10 mouse cellular contexts compared by ENCODE assay signal in genomic region chr2:75019459-75019858, GRCm38 (mm10).
DNase-seq lines count a peak whose midpoint lies in the region; ATAC-seq and TF ChIP-seq lines count a peak whose summit lies in the region.
"Had no signal": no experiment of that assay in that cellular context is flagged by ENCODE, and none has a peak within 500 bp of the region (broad histone marks: within the 10 kb centered on the region; RNA-seq: fewer than 3 reads in every experiment).

No protein-coding gene starts in this region.

- TF ChIP-seq RAD21 in MEL (IDR thresholded peaks at IDR 0.05; ENCODE audit: low read depth, low read length) = no peak

- peak; percentile 11 for DNase-seq in CD4-positive, CD25-positive, alpha-beta regulatory T cell, adult 2 months (ENCODE audit: low read depth, low spot score)
- peak; percentile 6 for DNase-seq in MEL (ENCODE audit: low read depth, low spot score)
- no peak for DNase-seq in heart, postnatal 0 days (ENCODE audit: low spot score)
- peak; percentile 7 for DNase-seq in lung, postnatal 14 days
- no peak for DNase-seq in hindbrain, embryonic 14.5 days (ENCODE audit: low spot score)
- no peak for DNase-seq in midbrain, embryonic 14.5 days
- DNase-seq in hindbrain, embryonic 10.5 days (ENCODE audit: low spot score) = no peak

- no peaks in the 10 kb centered on the region for H3K4me1 ChIP-seq in MEL (ENCODE audit: control insufficient read depth in 1 of 2, insufficient read depth in 2 of 2, low read length in 2 of 2)
- H3K4me1 ChIP-seq in heart, postnatal 0 days (ENCODE audit: control insufficient read depth, insufficient read depth) = no peaks in the 10 kb centered on the region
- H3K4me1 ChIP-seq in hindbrain, embryonic 14.5 days (replicated peaks; ENCODE audit: control insufficient read depth, insufficient read depth, low read length) = no peaks in the 10 kb centered on the region
- no peaks in the 10 kb centered on the region for H3K4me1 ChIP-seq in midbrain, embryonic 14.5 days (ENCODE audit: control insufficient read depth, insufficient read depth, low read length)
- H3K4me1 ChIP-seq in hindbrain, embryonic 10.5 days (replicated peaks) = peaks cover 4% of the 10 kb centered on the region; the same call in 1 of the 2 replicates

- H3K27ac ChIP-seq in MEL (ENCODE audit: control insufficient read depth, low read depth, low read length) = no peak overlapping the region
- H3K27ac ChIP-seq in heart, postnatal 0 days (ENCODE audit: low read depth) = peak overlapping the region; percentile 38
- no peak overlapping the region for H3K27ac ChIP-seq in hindbrain, embryonic 14.5 days
- H3K27ac ChIP-seq in midbrain, embryonic 14.5 days (replicated peaks; ENCODE audit: low read depth, low read length) = no peak overlapping the region
- H3K27ac ChIP-seq in hindbrain, embryonic 10.5 days = no peak overlapping the region
- H3K27ac ChIP-seq: kidney, postnatal 0 days had no signal

- H3K36me3 ChIP-seq in MEL (ENCODE audit: control insufficient read depth in 1 of 2, insufficient read depth in 2 of 2, low read length in 2 of 2) = no peaks in the 10 kb centered on the region
- H3K36me3 ChIP-seq in heart, postnatal 0 days (replicated peaks; ENCODE audit: control insufficient read depth, insufficient read depth, low read length) = no peaks in the 10 kb centered on the region
- H3K36me3 ChIP-seq in hindbrain, embryonic 14.5 days (replicated peaks; ENCODE audit: control insufficient read depth, insufficient read depth) = no peaks in the 10 kb centered on the region
- no peaks in the 10 kb centered on the region for H3K36me3 ChIP-seq in midbrain, embryonic 14.5 days (ENCODE audit: control insufficient read depth, insufficient read depth, low read length)
- no peaks in the 10 kb centered on the region for H3K36me3 ChIP-seq in hindbrain, embryonic 10.5 days

- no peak for TF ChIP-seq EP300 in MEL (IDR thresholded peaks at IDR 0.05; ENCODE audit: low read depth in 1 of 2, low read length in 2 of 2)
- TF ChIP-seq EP300 in heart, postnatal 0 days (IDR thresholded peaks at IDR 0.05; ENCODE audit: low read depth) = peak; percentile 79

- WGBS in heart, postnatal 0 days = 50% methylated on average over 7 of the region's 7 CpGs
- 82% methylated on average over 7 of the region's 7 CpGs for WGBS in hindbrain, embryonic 14.5 days
- WGBS in midbrain, embryonic 14.5 days = 89% methylated on average over 7 of the region's 7 CpGs
- 86% methylated on average over 7 of the region's 7 CpGs for WGBS in hindbrain, embryonic 10.5 days

- H3K9me3 ChIP-seq in MEL (replicated peaks; ENCODE audit: insufficient read depth, low read length) = no peaks in the 10 kb centered on the region
- no peaks in the 10 kb centered on the region for H3K9me3 ChIP-seq in heart, postnatal 0 days (replicated peaks; ENCODE audit: control insufficient read depth, low read length)
- H3K9me3 ChIP-seq in hindbrain, embryonic 14.5 days (ENCODE audit: control insufficient read depth, low read length) = no peaks in the 10 kb centered on the region
- no peaks in the 10 kb centered on the region for H3K9me3 ChIP-seq in midbrain, embryonic 14.5 days (ENCODE audit: control insufficient read depth, low read length)
- H3K9me3 ChIP-seq in hindbrain, embryonic 10.5 days = no peaks in the 10 kb centered on the region

- no peak for ATAC-seq in CD4-positive, CD25-positive, alpha-beta regulatory T cell, adult 4 months
- no peak for ATAC-seq in heart, postnatal 0 days (ENCODE audit: insufficient read depth, low read depth)
- ATAC-seq in hindbrain, embryonic 14.5 days (ENCODE audit: low FRiP score) = no peak
- no peak for ATAC-seq in midbrain, embryonic 14.5 days (ENCODE audit: low FRiP score, low TSS enrichment)

- H3K27me3 ChIP-seq in MEL (ENCODE audit: control insufficient read depth in 1 of 2, insufficient read depth in 2 of 2, low read length in 2 of 2) = peaks cover 0 to 3% of the 10 kb centered on the region in 2 experiments; a peak in 2 of 4 replicates
- H3K27me3 ChIP-seq in heart, postnatal 0 days (ENCODE audit: control insufficient read depth, insufficient read depth, low read length) = no peaks in the 10 kb centered on the region
- no peaks in the 10 kb centered on the region for H3K27me3 ChIP-seq in hindbrain, embryonic 14.5 days (ENCODE audit: control insufficient read depth, insufficient read depth, low read length)
- no peaks in the 10 kb centered on the region for H3K27me3 ChIP-seq in midbrain, embryonic 14.5 days (ENCODE audit: control insufficient read depth, insufficient read depth, low read length)
- no peaks in the 10 kb centered on the region for H3K27me3 ChIP-seq in hindbrain, embryonic 10.5 days (ENCODE audit: insufficient read depth, poor library complexity, severe bottlenecking)

- no peaks in the 10 kb centered on the region for H3K79me2 ChIP-seq in MEL (ENCODE audit: control insufficient read depth, insufficient read depth, low read length, poor library complexity)

- no peak overlapping the region for H3K4me2 ChIP-seq in heart, postnatal 0 days (ENCODE audit: low read depth, low read length)
- no peak overlapping the region for H3K4me2 ChIP-seq in hindbrain, embryonic 14.5 days (replicated peaks)
- H3K4me2 ChIP-seq in midbrain, embryonic 14.5 days (ENCODE audit: low read length) = no peak overlapping the region
- H3K4me2 ChIP-seq: midbrain, embryonic 11.5 days had no signal

- no peak overlapping the region for H3K4me3 ChIP-seq in MEL (ENCODE audit: control insufficient read depth in 1 of 2, insufficient read depth in 1 of 2, low read depth in 2 of 2, low read length in 2 of 2)
- no peak overlapping the region for H3K4me3 ChIP-seq in heart, postnatal 0 days (ENCODE audit: low read depth, low read length)
- no peak overlapping the region for H3K4me3 ChIP-seq in hindbrain, embryonic 14.5 days (replicated peaks; ENCODE audit: low read length)
- H3K4me3 ChIP-seq in midbrain, embryonic 14.5 days (replicated peaks; ENCODE audit: low read depth, low read length) = no peak overlapping the region
- no peak overlapping the region for H3K4me3 ChIP-seq in hindbrain, embryonic 10.5 days

- no peak overlapping the region for H3K9ac ChIP-seq in MEL (ENCODE audit: control insufficient read depth, low read depth, low read length, poor library complexity, severe bottlenecking)
- no peak overlapping the region for H3K9ac ChIP-seq in heart, postnatal 0 days (replicated peaks; ENCODE audit: low read depth, low read length)
- H3K9ac ChIP-seq in hindbrain, embryonic 14.5 days = no peak overlapping the region
- no peak overlapping the region for H3K9ac ChIP-seq in midbrain, embryonic 14.5 days (replicated peaks; ENCODE audit: low read length)

- TF ChIP-seq CTCF in MEL (IDR thresholded peaks at IDR 0.05 in 2 of 3, conservative IDR thresholded peaks at IDR 0.05 in 1 of 3; ENCODE audit: control insufficient read depth in 1 of 3, insufficient read depth in 1 of 3, low read depth in 2 of 3, low read length in 3 of 3, poor library complexity in 1 of 3, severe bottlenecking in 1 of 3) = no peak
- TF ChIP-seq CTCF in heart, postnatal 0 days (IDR thresholded peaks at IDR 0.05; ENCODE audit: low read depth) = no peak

- no peak for TF ChIP-seq POLR2A in MEL (IDR thresholded peaks at IDR 0.05; ENCODE audit: control insufficient read depth in 1 of 2, insufficient read depth in 1 of 2, low read depth in 1 of 2, low read length in 2 of 2, poor library complexity in 1 of 2)

TF ChIP-seq in MEL, 35 proteins besides CTCF, POLR2A, EP300 and RAD21:
- 0 out of 2 replicates have a peak, but pooled peaks have one; percentile 13 for TF ChIP-seq TAL1 (IDR thresholded peaks at IDR 0.05; ENCODE audit: low read length)
- no peak for TF ChIP-seq GABPA (IDR thresholded peaks at IDR 0.05; ENCODE audit: low read depth, low read length)
- TF ChIP-seq TBP (IDR thresholded peaks at IDR 0.05; ENCODE audit: low read depth, low read length) = no peak

Comparison
In these comparisons a context has a peak if more than half of its experiments do, and no peak if none do; other contexts are left out.
1. DNase-seq: peak in CD4-positive, CD25-positive, alpha-beta regulatory T cell, adult 2 months (single experiment), MEL (single experiment) and lung, postnatal 14 days (single experiment); none in heart, postnatal 0 days (single experiment), hindbrain, embryonic 14.5 days (single experiment), midbrain, embryonic 14.5 days (single experiment) and hindbrain, embryonic 10.5 days (single experiment).